Mouse (Mus musculus) midbrain, postnatal 0 days (tissue): ENCODE results near the gene Vps37d. TPM values are rescaled to one million over a fixed set of nuclear protein-coding genes. Genes with fewer than 3 reads are reported as not detected.
A peak's percentile ranks its signal among the peaks of the same experiment; 100 is the strongest.

Experiments
- ATAC-seq: fragments of 200-750 bp; cut with Nextera tagmentation; 2 replicates; pipeline ENCODE4 v1.8.0; 2017; ENCODE audit warnings: moderate number of reproducible peaks, mild to moderate bottlenecking, moderate TSS enrichment, moderate library complexity; ENCODE audit not compliant: low FRiP score
- DNase-seq: peaks from one replicate; pipeline ENCODE4 v3.0.0-alpha.2; 2015; ENCODE audit warnings: low spot score
- H3K27ac ChIP-seq: fragments of 300-500 bp; sonication (generic); 2 replicates; pipeline ENCODE4 v1.5.1; 2014; ENCODE audit warnings: low read depth, mild to moderate bottlenecking, low read length, mixed read lengths
- H3K27me3 ChIP-seq: fragments of 300-500 bp; sonication (generic); 2 replicates; pipeline ENCODE4 v1.6.1; 2014; ENCODE audit warnings: low read length, control low read depth, mixed read lengths; ENCODE audit not compliant: insufficient read depth
- H3K36me3 ChIP-seq: fragments of 300-500 bp; sonication (generic); 2 replicates; pipeline ENCODE4 v1.6.1; 2014; ENCODE audit warnings: low read length, control low read depth, mixed read lengths; ENCODE audit not compliant: insufficient read depth
- H3K4me1 ChIP-seq: fragments of 300-500 bp; sonication (generic); 2 replicates; pipeline ENCODE4 v1.6.1; 2014; ENCODE audit warnings: mild to moderate bottlenecking, control low read depth, antibody characterized with exemption, low read length, mixed read lengths; ENCODE audit not compliant: insufficient read depth
- H3K4me2 ChIP-seq: fragments of 300-500 bp; sonication (generic); 2 replicates; pipeline ENCODE4 v1.6.1; 2014; ENCODE audit warnings: low read depth, mild to moderate bottlenecking, low read length, mixed read lengths; ENCODE audit not compliant: poor library complexity, severe bottlenecking
- H3K4me3 ChIP-seq: fragments of 300-500 bp; sonication (generic); 2 replicates; pipeline ENCODE4 v1.5.1; 2014; ENCODE audit warnings: low read depth, mild to moderate bottlenecking, low read length, moderate library complexity
- H3K9ac ChIP-seq: fragments of 300-500 bp; sonication (generic); replicated peaks from 2 replicates; pipeline ENCODE4 v1.6.1; 2014; ENCODE audit warnings: mild to moderate bottlenecking, low read length, moderate library complexity, mixed read lengths; ENCODE audit not compliant: poor library complexity, severe bottlenecking
- H3K9me3 ChIP-seq: fragments of 300-500 bp; sonication (generic); 2 replicates; pipeline ENCODE4 v1.6.1; 2016; ENCODE audit warnings: low read length, control low read depth
- CTCF ChIP-seq: IDR thresholded peaks from 2 replicates; pipeline ENCODE4 v1.5.1; 2016; ENCODE audit warnings: antibody characterized with exemption, mild to moderate bottlenecking
- WGBS: fragments of 180-500 bp; shearing (Covaris S2); extraction: QIAGEN DNeasy Blood & Tissue Kit; methylation state at CpG from one replicate; pipeline ENCODE4 v1.1.7; 2014; 5-methylcytosine and 5-hydroxymethylcytosine counted together
- polyA plus RNA-seq: library from polyadenylated mRNA; unstranded; fragments of >200 nt; fragmentation: Nextera tagmentation; extraction: Ambion mirVana; gene quantifications from 2 replicates; pipeline ENCODE4 v1.2.1, GENCODE M21; 2015
- total RNA-seq: library from RNA; depleted of rRNA; stranded (reverse); fragments of >200 nt; gene quantifications from 2 replicates; pipeline ENCODE4 v1.2.3, GENCODE M21; 2014; rRNA removed

Gene Vps37d
- total and polyA plus RNA-seq, 2 experiments from 2014 or later: 32.0 to 95.4 TPM

DNA sequence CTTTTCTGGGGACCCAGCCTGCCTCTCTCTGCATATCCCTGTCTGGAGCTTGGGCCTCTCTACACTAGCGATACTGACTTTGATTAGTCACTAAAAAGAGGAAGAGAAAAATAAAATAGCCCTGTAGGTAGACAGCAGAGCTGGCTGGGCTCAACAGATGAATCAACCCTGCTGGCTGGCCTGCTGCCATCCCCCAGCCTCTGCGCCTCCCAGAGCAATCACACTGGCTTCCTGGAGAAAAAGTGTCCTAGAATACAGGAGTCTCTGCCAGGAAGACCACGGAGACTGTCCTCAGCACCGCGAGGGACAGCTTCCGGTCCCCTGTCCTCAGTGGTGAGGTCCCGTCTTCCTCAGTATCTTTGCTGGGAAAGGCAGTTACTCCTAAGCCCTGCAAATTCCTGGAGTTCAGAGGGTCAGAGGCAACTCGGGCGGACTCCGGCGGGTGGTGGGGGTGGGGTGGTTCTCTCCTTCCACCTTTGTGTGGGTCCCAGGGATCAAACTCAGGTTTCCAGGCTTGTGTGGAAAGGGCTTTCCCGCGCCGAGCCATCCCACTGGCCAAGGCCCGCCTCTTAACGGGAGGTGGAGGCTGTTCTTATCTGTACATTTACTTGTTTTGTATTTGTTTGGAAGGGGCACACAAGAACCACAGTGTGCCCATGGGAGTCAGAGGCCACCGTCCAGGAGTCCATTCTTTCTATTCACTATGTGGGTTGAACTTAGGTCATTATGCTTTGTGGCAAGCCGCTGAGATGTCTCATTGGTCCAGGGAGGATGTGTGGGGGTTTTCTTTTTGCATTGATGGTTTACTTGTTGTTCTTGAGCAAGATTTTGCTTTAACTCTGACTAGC lies 48.8 kb downstream of the Vps37d start:
- 69% methylated on average over 18 of the region's 18 CpGs for WGBS
- peaks cover 10% of the 10 kb centered on the region; the same call in 1 of the 2 replicates for H3K4me1 ChIP-seq
- H3K27ac ChIP-seq: no peak overlapping the region
- H3K4me3 ChIP-seq: no peak overlapping the region
- peak overlapping the region; percentile 4; the same call in 1 of the 2 replicates for H3K4me2 ChIP-seq
- TF ChIP-seq CTCF: no peak
- H3K9me3 ChIP-seq: no peaks in the 10 kb centered on the region
- ATAC-seq (no peak), DNase-seq (peak; percentile 16)
- H3K27me3 ChIP-seq: no peaks in the 10 kb centered on the region
- no peaks in the 10 kb centered on the region for H3K36me3 ChIP-seq
- H3K9ac ChIP-seq: no peak overlapping the region

DNA sequence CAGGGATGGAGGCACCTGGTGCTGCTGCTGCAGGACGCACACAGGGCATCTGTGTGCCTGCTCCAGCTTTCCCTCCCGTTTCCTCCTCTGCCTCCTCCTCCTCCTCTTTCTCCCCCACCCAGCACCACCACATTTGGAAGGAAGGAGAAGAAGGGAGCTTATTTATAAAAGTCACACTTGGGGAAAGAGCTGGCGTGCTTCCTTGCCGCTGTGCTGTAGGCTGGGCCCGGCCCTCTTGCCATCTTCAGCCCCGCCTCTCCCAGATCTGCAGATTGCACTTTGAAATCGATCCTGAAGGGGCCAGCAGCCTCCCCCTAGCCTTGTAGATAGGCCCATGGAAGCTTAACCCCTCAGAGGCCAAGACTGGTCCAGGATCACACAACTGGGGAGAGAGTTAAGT lies 52.2 kb downstream of the Vps37d start:
- no peak for TF ChIP-seq CTCF
- WGBS: 20% methylated on average over 7 of the region's 7 CpGs
- Histone ChIP-seq H3K27me3 (no peaks in the 10 kb centered on the region), H3K27ac (no peak overlapping the region), H3K36me3 (no peaks in the 10 kb centered on the region), H3K4me2 (peak overlapping the region; percentile 28; the same call in 1 of the 2 replicates), H3K4me1 (peaks cover 18% of the 10 kb centered on the region; the same call in 1 of the 2 replicates), H3K9me3 (no peaks in the 10 kb centered on the region), H3K9ac (no peak overlapping the region), H3K4me3 (no peak overlapping the region)
- ATAC-seq (no peak), DNase-seq (no peak)

DNA sequence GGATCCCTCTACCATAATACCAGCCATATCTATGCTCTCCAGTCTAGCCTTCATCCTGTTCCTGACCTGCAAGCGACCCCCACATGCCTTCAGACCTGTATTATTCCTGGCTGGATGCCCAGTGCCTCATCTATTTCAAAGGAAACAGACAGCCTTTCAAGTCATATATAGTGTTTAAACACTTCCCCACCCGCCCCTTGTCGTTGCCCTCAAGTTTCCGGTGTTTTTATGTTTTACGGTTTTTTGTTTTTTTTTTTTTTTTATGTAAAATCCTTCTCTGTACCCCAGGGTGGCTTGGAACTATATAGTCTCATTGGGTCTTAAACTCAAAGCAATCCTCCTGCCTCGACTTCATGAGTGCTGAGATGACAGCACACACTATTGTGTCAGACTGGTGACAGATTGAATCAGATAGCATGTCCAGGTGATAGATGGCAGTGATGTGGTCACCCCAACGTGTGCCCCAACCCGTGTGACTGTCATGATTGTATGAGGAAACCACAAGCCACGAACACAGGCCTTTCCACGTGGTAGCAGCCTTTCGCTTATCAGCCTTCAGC lies 53.3 kb downstream of the Vps37d start:
- WGBS: 75% methylated on average over 11 of the region's 11 CpGs
- H3K4me1 ChIP-seq: peaks cover 18% of the 10 kb centered on the region; the same call in 1 of the 2 replicates
- no peak for DNase-seq
- no peak overlapping the region for H3K9ac ChIP-seq
- no peaks in the 10 kb centered on the region for H3K36me3 ChIP-seq
- H3K4me2 ChIP-seq: peak overlapping the region; percentile 93
- H3K9me3 ChIP-seq: no peaks in the 10 kb centered on the region
- no peaks in the 10 kb centered on the region for H3K27me3 ChIP-seq
- no peak for ATAC-seq
- no peak for TF ChIP-seq CTCF
- no peak overlapping the region for H3K27ac ChIP-seq
- peak overlapping the region; percentile 70 for H3K4me3 ChIP-seq

DNA sequence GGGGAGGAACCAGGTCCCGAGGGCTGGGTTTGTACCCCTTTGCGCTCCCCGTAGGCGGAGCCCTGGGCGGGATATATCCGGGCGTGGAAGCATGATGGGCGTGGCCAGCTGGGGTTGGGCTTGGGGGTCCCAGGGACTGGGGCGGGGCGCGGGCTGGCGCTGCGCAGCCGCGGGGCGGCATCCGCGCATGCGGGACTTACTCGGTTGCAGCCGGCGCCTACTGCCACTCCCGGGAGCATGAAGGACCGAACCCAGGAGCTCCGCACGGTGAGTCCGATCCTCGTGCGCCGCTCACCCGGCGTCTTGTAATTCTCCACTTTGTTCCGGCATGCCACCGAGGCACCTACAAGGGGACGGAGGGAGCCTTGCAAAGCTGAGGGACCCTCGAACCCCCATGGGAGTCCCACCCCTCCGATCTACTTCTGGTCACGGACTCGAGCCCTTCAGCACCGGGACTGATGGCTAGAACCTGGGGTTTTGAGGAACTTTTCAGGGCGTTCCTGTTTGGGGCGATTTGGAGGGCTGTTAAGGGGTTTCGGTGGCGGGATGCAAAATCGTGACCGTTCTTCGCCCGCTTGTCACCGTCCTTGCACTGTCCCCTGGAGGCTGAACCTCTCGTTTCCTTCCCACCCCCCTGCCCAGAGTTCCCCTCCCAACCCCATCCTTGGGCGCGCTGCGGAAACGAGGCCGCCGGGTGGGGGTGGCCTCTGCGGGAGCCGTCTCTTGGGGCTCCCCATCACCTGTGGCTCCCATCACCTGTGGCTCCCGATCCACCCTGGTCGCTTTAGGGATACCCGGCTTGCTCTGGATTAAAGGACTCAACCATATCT lies 54.5 kb downstream of the Vps37d start, which contains the start of gene Stx1a:
TSS of gene Stx1a (plus strand) at position 139 of the 830 bp plus-strand sequence.
- no peaks in the 10 kb centered on the region for H3K27me3 ChIP-seq
- peak; percentile 86 for ATAC-seq
- H3K4me1 ChIP-seq: peaks cover 18% of the 10 kb centered on the region; the same call in 1 of the 2 replicates
- H3K4me3 ChIP-seq: peak within 1 kb of the TSS; percentile 70
- H3K4me2 ChIP-seq: peak within 1 kb of the TSS; percentile 93
- peak; percentile 90 for DNase-seq
- no peak for TF ChIP-seq CTCF
- 0 out of 2 replicates have a peak within 1 kb of the TSS, but pooled peaks have one; percentile 47 for H3K27ac ChIP-seq
- H3K9me3 ChIP-seq: no peaks in the 10 kb centered on the region
- H3K36me3 ChIP-seq: no peaks in the 10 kb centered on the region
- H3K9ac ChIP-seq: peak within 1 kb of the TSS; percentile 77
- under 1% methylated on average over 60 of the region's 61 CpGs for WGBS

Other genes starting within 250 kb of the Vps37d start
- gene Tmem270, start 171.5 kb downstream of the Vps37d start, total RNA-seq: not detected in 2 replicates
- gene Tmem270, start 171.5 kb downstream of the Vps37d start, polyA plus RNA-seq: 0.19 TPM in 1 of 2 replicates, not detected in the other
- gene Cldn13, start 162.7 kb downstream of the Vps37d start, total RNA-seq: not detected in 2 replicates
- gene Cldn13, start 162.7 kb downstream of the Vps37d start, polyA plus RNA-seq: not detected in 2 replicates
- gene Mettl27, start 145.9 kb downstream of the Vps37d start, total RNA-seq: 4.7 and 5.0 TPM in 2 replicates
- gene Mettl27, start 145.9 kb downstream of the Vps37d start, polyA plus RNA-seq: 7.2 and 7.5 TPM in 2 replicates
- gene Cldn4, start 131.3 kb downstream of the Vps37d start, total RNA-seq: 0.77 TPM in 1 of 2 replicates, not detected in the other
- not detected in 2 replicates for gene Cldn4, start 131.3 kb downstream of the Vps37d start, polyA plus RNA-seq
- 2.2 and 3.1 TPM in 2 replicates for gene Cldn3, start 92.1 kb downstream of the Vps37d start, total RNA-seq
- gene Cldn3, start 92.1 kb downstream of the Vps37d start, polyA plus RNA-seq: 3.0 and 3.3 TPM in 2 replicates
- gene Abhd11, start 69.1 kb downstream of the Vps37d start, total RNA-seq: 56.8 and 64.4 TPM in 2 replicates
- gene Abhd11, start 69.1 kb downstream of the Vps37d start, polyA plus RNA-seq: 85.3 and 85.6 TPM in 2 replicates
- gene Stx1a, start 54.8 kb downstream of the Vps37d start, total RNA-seq: 165 and 175 TPM in 2 replicates
- 190 and 202 TPM in 2 replicates for gene Stx1a, start 54.8 kb downstream of the Vps37d start, polyA plus RNA-seq
- gene Dnajc30, start 14.1 kb downstream of the Vps37d start, total RNA-seq: 13.5 and 21.4 TPM in 2 replicates
- gene Dnajc30, start 14.1 kb downstream of the Vps37d start, polyA plus RNA-seq: 52.5 and 52.8 TPM in 2 replicates
- 48.3 and 49.9 TPM in 2 replicates for gene Bud23, start 13.3 kb downstream of the Vps37d start, total RNA-seq
- gene Bud23, start 13.3 kb downstream of the Vps37d start, polyA plus RNA-seq: 63.6 and 65.5 TPM in 2 replicates
- 0.38 and 1.2 TPM in 2 replicates for gene Mlxipl, start 11.6 kb upstream of the Vps37d start, total RNA-seq
- 0.79 and 1.2 TPM in 2 replicates for gene Mlxipl, start 11.6 kb upstream of the Vps37d start, polyA plus RNA-seq
- gene Tbl2, start 71.4 kb upstream of the Vps37d start, total RNA-seq: 28.6 and 62.9 TPM in 2 replicates
- 8.9 and 10.0 TPM in 2 replicates for gene Tbl2, start 71.4 kb upstream of the Vps37d start, polyA plus RNA-seq
- 20.0 and 33.2 TPM in 2 replicates for gene Bcl7b, start 90.0 kb upstream of the Vps37d start, total RNA-seq
- gene Bcl7b, start 90.0 kb upstream of the Vps37d start, polyA plus RNA-seq: 39.2 and 39.7 TPM in 2 replicates
- gene Baz1b, start 109.0 kb upstream of the Vps37d start, total RNA-seq: 33.4 and 41.3 TPM in 2 replicates
- gene Baz1b, start 109.0 kb upstream of the Vps37d start, polyA plus RNA-seq: 10.9 and 12.5 TPM in 2 replicates
- gene Fzd9, start 173.0 kb upstream of the Vps37d start, total RNA-seq: 25.9 and 38.7 TPM in 2 replicates
- gene Fzd9, start 173.0 kb upstream of the Vps37d start, polyA plus RNA-seq: 14.6 and 14.9 TPM in 2 replicates